Mouse (Mus musculus) layer of hippocampus, adult 8-10 months (tissue): ENCODE data around the gene Plbd2. TPM values are rescaled to one million over a fixed set of nuclear protein-coding genes. Genes with fewer than 3 reads are reported as not detected.

Source experiments
- DNase-seq, 2 experiments: peaks; one replicate each; pipeline ENCODE4 v3.0.0; 2022; ENCODE audit warnings: low spot score in 2 of 2
- total RNA-seq, 4 experiments: library from RNA; stranded (reverse); gene quantifications; 2 replicates each; pipeline ENCODE4 v1.2.4; 2022

Plbd2 gene
- 10 to 100 TPM; 57.9 to 76.5 (median 66.5) TPM for total RNA-seq

DNA sequence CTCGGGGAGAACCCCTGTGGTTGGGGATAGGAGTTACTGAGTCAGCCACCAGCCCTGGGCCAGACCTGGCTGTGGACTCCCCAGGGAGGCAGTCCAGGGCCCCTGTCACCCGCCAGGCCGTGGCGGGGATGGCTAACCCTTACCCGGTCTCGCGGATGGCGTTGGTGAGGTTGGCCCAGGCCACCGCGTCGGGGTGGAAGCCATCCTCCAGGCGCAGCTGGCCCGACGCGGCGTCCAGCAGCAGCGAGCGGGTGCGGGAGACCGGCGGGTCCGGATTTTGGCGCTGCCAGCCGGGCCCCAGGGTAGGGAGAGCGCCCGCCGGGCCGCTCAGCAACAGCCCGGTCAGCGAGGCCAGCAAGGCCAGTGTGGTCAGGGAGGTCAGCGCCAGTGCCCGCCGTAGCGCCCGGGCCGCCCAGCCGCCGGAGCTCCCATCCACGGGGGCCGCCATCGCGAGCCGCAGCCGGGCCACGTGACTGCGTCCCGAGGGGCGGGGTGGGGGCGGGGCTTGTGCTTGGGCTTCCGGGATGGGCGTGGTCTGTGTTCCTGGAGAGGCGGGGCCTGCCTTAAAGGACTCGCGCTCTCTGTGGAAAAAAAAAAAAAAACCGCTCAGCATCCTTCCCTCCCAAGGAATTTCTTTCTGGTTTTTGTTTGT, at the start of gene Plbd2:
TSS of gene Plbd2 (minus strand) at position 482 of the 652 bp plus-strand sequence.
- peak; percentile 47 to 68 for DNase-seq

DNA sequence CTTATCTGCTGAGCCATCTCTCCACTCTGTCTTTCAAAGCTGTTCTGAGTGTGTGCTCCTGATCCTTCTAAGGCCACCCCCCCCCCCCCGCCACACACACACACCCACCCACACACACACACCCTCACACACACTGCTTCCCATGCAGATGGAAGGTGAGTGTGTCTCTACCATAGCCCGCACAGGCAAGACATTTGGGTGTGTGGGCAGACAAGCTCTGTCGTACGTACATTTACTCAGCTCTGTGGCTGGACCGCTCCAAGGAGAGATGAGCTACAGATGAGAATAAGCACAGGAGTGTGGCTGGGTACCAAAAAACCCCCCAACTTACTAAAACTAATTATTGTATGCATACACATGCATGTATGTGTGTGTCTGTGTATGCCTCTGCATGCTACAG, 47.2 kb upstream of the Plbd2 start:
- DNase-seq: no peak

DNA sequence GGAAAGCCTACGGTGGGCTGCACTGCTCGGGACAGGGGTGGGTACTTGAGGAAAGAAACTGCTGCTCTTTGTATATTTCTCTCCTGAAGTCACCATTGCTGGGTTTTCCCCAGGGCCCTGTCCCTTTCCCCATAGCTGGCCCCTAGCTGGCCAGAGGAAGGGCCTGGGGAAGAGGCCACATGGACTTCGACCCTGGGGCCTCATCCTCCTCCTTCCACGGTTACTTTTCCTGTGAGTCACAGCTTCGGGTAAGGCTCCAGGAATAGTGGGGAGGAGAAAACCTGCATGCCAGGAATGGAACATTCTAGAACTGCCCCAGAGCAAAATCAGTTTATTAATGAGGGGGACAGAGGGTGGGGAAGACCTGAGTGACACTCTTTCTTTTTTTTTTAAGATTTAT, 46.7 kb upstream of the Plbd2 start:
- DNase-seq: no peak

DNA sequence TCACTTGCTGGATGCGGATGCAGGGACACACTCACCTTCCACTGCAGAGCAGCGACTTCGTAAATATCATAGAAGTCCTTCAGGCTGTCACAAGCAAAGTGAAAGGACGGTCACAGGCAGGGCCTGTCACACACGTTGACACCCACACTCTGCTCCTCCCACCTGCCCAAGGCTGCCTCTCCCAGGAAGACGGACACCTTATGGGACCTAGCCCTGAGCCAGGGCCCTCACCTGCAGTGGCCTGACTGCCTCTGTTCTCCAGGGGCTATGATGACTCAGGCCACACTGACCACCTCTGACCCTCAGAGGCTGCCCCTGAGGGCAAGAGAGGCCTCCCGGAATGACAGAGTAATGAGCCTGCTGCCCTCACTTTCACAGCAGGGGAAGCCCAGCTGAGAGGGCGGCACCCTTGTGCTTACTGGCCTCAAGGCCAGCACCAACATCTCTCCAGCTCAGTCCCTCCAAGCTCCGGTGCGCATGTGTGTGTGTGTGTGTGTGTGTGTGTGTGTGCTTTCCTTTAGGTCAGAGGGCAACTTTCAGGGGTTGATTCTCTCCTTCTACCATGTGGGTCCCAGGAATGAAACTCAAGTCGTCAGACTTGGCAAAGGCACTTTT, 44.9 kb upstream of the Plbd2 start:
- DNase-seq: no peak

DNA sequence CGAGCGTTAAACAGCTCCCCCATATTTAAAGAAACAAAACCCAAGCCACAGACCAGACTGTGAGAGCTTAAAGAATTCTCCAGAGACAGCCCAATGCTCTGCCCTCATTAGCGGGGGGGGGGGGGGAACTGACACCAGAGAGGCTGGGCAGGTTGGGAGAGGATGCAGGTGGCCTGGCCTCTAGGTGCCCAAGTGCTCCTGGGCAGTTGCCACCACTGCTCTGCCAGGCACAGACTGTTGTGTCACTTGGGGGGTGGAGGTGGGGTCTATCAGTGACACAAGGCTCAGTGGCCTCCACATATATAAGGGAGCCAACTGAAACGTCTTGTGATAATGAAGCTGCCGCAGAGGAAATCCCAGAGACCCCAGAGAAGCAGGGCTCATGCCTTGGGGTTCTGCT, 33.2 kb upstream of the Plbd2 start:
- no peak for DNase-seq

DNA sequence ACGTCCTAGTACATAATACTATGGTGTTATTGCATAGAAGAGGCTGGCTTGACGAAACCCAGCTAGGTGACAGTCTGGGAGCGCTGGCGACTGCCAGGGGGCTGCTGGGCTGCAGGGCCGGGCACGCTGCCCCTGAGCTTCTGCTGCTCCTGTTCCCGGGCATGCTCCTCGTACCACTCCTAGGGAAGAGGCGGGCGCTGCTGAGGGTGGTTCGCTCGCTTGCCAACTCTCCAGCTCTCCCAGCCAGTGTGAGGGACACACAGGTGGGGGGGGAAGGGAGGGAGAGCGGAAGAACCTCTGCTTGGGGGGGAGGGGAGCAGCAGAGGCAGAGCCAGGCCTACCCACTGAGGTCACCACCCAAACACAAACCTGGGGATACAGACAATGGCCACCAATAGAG, 32.6 kb upstream of the Plbd2 start:
- DNase-seq: peak in 1 of 2 experiments; percentile 48

DNA sequence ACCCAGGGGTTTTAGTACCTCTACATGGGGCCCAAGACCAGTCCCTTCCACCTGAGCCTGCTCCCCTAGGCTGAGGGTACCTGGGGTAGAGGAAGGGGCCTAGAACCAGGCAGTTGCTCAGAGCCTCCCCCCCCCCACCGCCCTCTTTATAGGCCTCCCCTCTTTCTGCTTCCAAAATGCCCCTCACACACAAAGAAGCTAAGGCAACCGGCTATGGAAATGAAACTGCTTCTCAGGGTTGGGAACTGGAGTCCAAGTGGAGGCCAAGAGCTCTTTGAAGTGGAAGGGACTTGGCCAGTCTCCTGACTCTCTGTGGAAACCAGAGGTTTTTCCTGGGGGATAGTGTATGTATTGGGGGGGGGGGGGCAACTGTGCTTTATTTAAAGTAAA, 31.3 kb upstream of the Plbd2 start:
- no peak for DNase-seq

DNA sequence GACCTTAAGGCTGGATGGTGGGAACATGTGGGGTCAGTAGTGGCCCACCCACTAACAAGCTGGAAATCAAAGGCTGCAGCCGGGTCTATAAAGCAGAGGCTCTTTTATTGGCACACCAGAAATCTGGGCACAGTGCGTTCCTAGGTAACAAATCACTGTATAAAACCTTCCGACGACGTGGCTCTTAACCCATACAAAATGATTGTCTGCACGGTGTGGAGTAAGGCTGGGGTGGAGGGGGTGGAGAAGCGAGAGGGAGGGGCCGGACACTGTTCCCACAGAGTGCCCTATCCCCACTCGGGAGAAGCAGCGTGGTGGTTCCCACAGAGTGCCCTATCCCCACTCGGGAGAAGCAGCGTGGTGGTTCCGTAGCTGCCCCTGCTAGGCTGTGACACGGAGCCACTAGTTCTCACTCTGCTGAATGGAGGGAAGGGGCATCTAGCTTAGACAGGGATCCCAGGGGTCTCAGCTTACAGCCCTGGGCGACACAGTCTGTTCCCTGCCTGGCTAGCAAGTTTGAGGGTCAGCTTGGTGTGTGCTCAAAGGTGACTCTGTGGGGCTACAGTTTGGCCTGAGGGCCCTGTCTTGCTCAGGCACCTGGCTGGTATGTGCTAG, 30.8 kb upstream of the Plbd2 start:
- DNase-seq: no peak

DNA sequence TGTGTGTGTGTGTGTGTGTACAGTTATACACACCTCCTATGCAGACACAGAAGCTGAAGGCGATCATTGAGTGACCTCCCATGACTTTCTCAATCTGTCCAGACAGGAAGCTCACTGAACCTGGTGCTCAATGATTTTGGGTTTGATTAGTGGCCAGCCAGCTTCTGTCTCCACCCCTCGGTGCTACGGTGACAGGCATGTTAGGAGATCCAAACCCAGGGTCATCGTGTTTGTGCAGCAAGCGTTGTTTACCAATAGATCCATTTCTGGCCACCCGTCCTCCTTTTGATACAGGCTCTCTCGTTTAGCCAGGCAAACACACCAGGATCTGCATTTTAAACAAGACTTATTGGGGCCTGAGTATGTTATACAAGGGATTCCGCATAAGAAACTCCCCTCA, 28.2 kb upstream of the Plbd2 start:
- DNase-seq: no peak

DNA sequence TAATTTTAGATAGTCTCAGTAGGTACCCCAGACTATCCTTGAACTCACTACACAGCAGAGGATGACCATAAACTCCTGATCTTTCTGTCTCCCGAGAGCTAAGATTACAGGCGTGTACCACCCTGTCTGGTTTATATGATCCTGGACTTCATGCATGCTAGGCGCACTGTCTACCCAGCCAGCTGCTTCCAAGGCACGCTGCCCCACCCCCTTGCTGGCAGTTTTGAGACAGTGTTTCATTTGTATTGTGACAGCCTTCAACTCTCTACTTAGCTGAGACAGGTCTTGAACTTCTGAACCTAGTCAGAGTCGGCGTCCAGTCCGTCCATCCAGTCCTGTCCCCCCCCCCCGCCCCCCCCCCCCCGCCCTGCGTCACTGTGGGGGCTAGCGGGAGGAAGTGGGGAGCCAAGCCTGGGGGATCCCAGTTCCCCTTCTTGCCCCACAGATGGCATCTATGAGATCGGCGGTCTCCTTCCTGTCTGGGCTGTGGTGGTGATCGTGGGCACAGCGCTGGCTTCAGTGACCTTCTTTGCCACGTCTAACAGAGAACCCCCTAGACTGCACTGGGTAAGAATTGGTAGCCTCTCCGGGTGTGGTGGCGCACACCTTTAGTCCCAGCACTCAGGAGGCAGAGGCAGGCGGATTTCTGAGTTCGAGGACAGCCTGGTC, 24.0 kb upstream of the Plbd2 start:
- no peak for DNase-seq

DNA sequence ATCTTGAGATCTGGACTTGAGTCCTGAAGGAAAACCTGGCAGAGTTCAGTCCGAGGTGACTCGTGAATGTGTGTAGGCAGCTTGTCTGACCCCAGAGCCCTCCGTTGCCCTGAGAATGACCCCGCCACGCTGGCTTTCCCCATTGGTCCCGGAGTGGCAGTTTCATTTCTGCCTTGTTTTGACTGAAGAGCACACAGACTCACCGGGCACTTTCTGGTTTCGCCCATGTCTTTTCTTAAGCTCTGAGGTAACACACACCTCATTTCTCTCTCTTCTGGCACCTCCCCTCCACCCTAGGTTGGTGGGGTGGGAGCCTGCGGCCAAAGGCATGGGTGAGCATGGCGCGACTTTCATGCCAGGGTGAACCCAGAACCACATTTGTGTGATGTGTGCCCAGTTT, 22.9 kb upstream of the Plbd2 start:
- no peak for DNase-seq

DNA sequence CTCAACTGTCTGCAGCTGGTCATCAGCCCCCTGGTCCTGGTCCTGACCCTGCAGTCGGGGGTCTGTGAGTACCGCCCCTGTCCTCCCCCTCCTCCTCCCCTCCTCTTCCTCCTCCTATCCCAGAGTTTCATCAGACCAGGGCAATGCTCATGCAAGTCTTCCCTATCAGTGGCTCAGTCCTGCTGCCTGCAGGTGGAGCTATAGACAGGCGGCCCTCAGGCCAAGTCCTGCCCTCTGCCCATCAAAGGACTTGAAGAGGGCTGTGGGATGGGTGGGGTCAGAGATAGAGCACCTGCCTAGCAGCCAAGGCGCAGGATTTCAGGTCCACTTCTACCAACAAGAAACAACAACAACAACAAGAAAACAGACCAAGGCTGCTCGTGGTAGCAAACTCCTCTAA, 22.3 kb upstream of the Plbd2 start:
- no peak for DNase-seq

DNA sequence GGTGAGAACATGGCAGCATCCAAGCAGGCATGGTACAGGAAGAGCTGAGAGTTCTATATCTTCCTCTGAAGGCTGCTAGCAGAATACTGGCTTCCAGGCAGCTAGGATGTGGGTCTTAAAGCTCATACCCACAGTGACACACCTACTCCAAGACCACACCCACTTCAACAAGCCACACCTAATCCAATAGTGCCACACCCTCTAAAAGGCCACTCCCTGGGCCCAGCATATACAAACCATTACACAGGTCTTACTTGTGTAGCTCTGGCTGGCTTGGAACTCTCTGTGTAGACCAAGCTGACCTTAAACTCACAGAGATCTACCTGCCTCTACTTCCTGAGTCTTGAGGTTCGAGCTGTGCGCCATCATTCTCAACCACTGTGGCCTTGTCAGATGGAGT, 21.3 kb upstream of the Plbd2 start:
- no peak for DNase-seq

DNA sequence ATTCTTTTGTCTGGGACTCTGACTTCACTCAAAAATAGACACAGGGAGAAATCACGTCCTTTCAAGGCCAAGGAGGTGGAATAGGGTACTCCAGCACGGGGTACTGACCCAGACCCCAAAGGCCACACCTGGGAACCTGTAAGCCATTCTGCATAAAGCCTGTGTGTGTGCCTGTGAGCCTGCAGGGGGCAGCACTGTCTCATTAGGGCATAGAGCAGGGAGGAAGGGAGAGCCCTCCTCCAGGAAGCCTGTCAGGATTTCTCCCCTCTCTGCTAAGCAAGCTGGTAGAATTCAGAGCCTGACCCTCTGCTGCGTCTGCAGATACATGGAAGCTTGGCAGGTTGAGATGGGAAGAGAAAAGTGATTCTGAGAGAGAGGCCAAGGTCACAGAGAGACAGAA, 19.2 kb upstream of the Plbd2 start:
- DNase-seq: no peak

DNA sequence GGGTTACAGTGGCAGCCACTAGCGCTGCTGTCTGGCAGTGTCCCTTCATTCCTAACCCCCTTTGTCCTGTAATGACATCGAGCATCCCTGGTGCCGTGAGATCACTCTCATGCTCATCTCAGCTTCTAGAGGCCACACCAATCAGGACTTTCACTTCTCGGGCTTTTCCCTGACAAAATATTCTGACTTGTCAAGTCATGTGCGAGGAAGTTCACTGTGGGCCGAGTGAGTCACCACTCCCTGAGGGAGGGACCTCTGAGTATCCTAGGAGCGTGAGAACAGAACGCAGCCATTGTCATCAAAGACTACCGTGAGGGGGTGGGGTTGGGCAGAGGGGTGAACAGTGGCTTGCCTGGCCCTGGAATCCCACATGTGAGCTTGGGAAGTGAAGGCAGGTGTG, 14.1 kb upstream of the Plbd2 start:
- no peak for DNase-seq

DNA sequence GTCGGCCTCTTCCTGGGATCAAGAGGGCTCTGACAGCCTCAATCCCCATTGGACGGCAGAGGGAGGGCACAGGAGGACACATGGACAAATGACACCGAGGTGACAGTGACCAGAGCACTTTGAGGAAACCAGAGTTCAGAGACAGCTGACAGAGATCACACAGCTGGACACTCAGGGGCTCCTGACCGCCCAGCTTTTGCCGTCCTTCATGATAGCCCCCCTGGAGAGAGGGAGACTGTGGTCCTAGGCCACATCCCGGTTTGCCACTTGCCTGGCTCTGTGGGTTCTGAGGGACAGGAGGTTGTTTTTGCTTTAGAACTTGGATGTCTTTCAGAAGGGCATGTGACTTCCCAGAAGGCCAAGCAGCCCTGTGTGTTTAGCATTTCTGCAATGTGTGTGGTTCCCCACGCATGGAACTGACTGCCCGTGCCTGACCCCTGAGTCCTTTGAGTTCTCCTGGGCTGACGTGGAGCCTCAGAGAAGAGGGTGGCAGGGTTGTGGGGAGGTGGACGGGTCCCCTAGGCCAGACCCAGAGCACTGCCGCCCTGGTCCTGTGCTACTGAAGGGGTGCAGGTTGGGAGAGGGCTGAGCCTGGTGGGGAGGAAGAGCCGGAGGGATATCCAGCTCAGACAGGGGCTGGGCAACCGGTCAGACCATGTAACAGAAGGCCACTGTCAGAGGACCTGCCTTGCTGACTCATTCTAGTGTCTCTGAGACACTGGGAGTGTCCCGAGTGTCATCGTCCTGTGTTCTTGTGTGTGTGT, 13.0 kb upstream of the Plbd2 start:
- no peak for DNase-seq

DNA sequence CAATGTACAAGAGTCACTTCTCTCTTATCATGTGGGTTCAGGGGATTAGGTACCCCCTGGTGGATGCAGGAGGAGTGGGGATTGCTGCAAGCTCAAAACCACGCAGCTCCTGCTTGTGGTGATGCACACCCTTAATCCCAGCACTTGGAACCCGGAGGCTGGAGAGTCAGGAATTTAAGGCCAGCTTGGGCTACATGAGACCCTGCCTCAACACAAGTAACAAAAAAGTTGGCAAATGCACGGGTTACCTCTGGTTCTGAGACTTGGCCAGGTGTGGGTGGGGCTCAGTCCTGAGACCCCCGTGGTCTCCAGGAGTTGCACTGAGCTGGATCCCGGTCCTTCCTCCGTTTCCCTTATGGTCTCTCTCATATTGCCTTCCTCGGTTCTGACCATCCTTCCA, 12.0 kb upstream of the Plbd2 start:
- no peak for DNase-seq

DNA sequence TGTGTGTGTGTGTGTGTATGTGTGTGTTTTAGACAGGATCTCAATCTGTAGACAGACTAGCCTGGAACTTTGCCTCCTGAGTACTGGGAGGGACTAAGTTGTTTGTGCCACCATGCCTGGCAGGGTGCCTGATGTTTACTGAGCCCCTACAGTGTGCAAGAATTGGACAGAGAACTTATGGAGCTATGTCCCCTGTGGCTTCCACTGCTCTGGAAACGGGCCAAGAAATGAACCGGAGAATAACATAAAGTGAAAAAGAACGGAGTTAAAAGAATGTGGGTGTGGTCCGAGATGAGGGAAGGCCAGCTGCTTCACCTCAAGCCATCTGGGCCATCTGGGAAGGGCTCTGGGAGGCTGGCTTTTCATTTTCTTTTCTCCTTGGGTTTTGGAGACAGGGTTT, 11.3 kb upstream of the Plbd2 start:
- no peak for DNase-seq

DNA sequence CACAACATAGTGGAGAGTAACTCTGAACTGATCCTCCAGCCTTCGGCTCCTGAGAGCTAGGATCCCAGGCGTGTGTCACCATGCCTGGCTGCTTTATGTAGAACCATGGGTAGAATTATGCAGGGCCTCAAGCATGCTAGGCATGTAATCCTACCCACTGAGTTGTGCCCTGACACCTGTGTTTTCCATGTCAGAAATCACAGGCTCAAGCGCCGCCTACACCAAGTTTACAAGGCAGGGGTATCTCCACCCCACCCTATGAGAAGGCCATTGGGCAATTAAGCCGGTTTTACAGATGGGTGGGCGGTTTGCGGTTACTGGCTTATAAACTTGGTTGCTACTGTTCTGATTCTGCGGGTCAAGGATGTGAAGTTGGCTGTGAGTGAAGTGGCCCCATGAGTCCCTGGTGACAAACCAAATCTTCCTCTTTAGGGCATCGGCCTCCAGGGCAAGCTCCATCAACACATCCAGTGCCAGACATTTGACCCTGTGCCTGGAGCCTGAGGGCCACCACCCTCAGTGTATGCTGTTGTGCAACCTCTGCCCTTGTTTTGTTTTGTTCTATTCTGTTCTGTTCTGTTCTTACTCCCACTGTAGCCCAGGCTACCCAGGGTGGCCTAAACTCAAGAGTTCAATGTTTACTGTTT, 10.7 kb upstream of the Plbd2 start:
- DNase-seq: no peak

DNA sequence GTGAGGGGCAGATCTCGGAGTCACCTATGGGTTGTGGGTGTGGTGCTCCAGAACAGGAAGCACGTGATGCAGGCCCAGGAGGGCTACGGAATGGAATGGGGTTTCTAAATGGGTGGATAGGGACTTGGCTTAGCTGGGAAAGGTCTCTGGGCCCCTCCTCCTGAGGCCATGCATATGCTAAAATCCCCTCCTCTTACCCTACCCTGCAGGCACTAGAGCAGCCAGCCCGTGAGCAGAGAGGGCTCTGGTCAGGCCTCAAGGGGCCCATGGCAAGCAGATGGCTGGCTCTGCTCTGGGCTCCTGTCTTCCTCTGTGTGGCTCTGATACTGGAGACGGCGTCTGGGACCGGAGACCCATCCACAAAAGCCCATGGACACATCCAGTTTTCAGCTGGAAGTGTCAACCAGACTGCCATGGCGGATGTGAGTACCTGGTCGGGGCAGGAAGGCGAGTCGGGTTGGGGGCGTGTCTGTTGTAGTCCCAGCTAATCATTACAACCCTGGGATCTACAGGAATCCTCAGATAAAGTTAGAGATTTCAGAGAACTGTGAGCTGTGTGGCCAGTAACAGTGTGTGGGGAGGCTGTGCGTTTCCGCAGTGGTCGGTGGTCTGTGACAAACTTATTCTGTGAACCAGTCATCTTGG, 9.6 kb upstream of the Plbd2 start:
- no peak for DNase-seq
